Mouse (Mus musculus): ENCODE measurements at regions not wholly inside any gene's neighbourhood (a gene's known extent, or its start where the extent isn't known, plus 50 kb on each side); places are given as distances from the start of the nearest gene placed in this dataset.

- TF ChIP-seq CTCF (IDR thresholded peaks at IDR 0.05) (no peak), EP300 (IDR thresholded peaks at IDR 0.05; ENCODE audit: insufficient read depth, low read depth, low read length) (no peak), POLR2A (IDR thresholded peaks at IDR 0.05; ENCODE audit: insufficient read depth, low read depth, low read length) (no peak)
Observed at GRCm38 (mm10) chr9:74592757-74593156, 269.0 kb upstream of the Onecut1 start.

Measured in heart, adult 2 months (tissue).